Comparison of ENCODE assay signal across 7 mouse cellular contexts in genomic region chr3:51396219-51397068, GRCm38 (mm10). TPM values are rescaled to one million over a fixed set of nuclear protein-coding genes. Genes with fewer than 3 reads are reported as not detected.
DNase-seq lines count a peak whose midpoint lies in the region; ATAC-seq and TF ChIP-seq lines count a peak whose summit lies in the region.

TSS of gene Mgarp (minus strand) at chr3:51396738.

- DNase-seq in R1 (ENCODE audit: low read depth, low spot score), result peak; percentile 90
- DNase-seq in c-Kit-positive CD71-positive TER-119-negative erythroid progenitor cells, embryonic 14.5 days (ENCODE audit: low read depth), result peak; percentile 72
- DNase-seq in forelimb bud, embryonic 11.5 days (ENCODE audit: low read depth, low spot score), result peak; percentile 69
- peak; percentile 85 for DNase-seq in liver, embryonic 11.5 days (ENCODE audit: low spot score)

- no peak within 1 kb of the TSS for H3K27ac ChIP-seq in hindbrain, embryonic 13.5 days
- 0 out of 2 replicates have a peak within 1 kb of the TSS, but pooled peaks have one; percentile 36 for H3K27ac ChIP-seq in liver, embryonic 11.5 days (ENCODE audit: low read depth, low read length)
- H3K27ac ChIP-seq in testis, adult 2 months (ENCODE audit: control insufficient read depth, insufficient read depth, low read depth, low read length), result peak within 1 kb of the TSS; percentile 22

- H3K9me3 ChIP-seq in hindbrain, embryonic 13.5 days, result no peaks in the 10 kb centered on the region
- no peaks in the 10 kb centered on the region for H3K9me3 ChIP-seq in liver, embryonic 11.5 days (ENCODE audit: control insufficient read depth, low read length)

- peak; percentile 71 for ATAC-seq in hindbrain, embryonic 13.5 days (ENCODE audit: low FRiP score)
- ATAC-seq in liver, embryonic 11.5 days (replicated peaks; ENCODE audit: low FRiP score), result peak; percentile 88
- ATAC-seq in monocyte, adult 5-6 weeks (replicated peaks; ENCODE audit: insufficient number of reproducible peaks, low FRiP score, low TSS enrichment, poor library complexity, severe bottlenecking), result 0 out of 2 replicates have a peak, but pooled peaks have one; percentile 22

- TF ChIP-seq CTCF in testis, adult 2 months (IDR thresholded peaks at IDR 0.05; ENCODE audit: control insufficient read depth, insufficient read depth, insufficient replicate concordance, low read depth, low read length), result no peak

- no peaks in the 10 kb centered on the region for H3K36me3 ChIP-seq in hindbrain, embryonic 13.5 days
- H3K36me3 ChIP-seq in liver, embryonic 11.5 days (ENCODE audit: control insufficient read depth, insufficient read depth, low read length), result no peaks in the 10 kb centered on the region
- H3K36me3 ChIP-seq in testis, adult 2 months (ENCODE audit: control insufficient read depth, insufficient read depth, low read length), result no peaks in the 10 kb centered on the region

- peak within 1 kb of the TSS; percentile 73 for H3K4me2 ChIP-seq in hindbrain, embryonic 13.5 days
- H3K4me2 ChIP-seq in liver, embryonic 11.5 days, result peak within 1 kb of the TSS; percentile 77

- peak; percentile 52 for TF ChIP-seq POLR2A in testis, adult 2 months (IDR thresholded peaks at IDR 0.05; ENCODE audit: control insufficient read depth, low read depth, low read length)

- 1% methylated on average over 41 of the region's 41 CpGs for WGBS in hindbrain, embryonic 13.5 days
- 3% methylated on average over 41 of the region's 41 CpGs for WGBS in liver, embryonic 11.5 days

- H3K9ac ChIP-seq in hindbrain, embryonic 13.5 days, result peak within 1 kb of the TSS; percentile 62
- peak within 1 kb of the TSS; percentile 71 for H3K9ac ChIP-seq in liver, embryonic 11.5 days (ENCODE audit: low read depth, low read length)

- H3K4me1 ChIP-seq in hindbrain, embryonic 13.5 days (replicated peaks), result peaks cover 13% of the 10 kb centered on the region
- H3K4me1 ChIP-seq in liver, embryonic 11.5 days (replicated peaks; ENCODE audit: control insufficient read depth, insufficient read depth, low read length), result no peaks in the 10 kb centered on the region; the same call in 1 of the 2 replicates
- peaks cover 4% of the 10 kb centered on the region for H3K4me1 ChIP-seq in testis, adult 2 months (ENCODE audit: control insufficient read depth, insufficient read depth, low read length)

- peak within 1 kb of the TSS; percentile 44 for H3K4me3 ChIP-seq in hindbrain, embryonic 13.5 days
- H3K4me3 ChIP-seq in liver, embryonic 11.5 days (ENCODE audit: low read depth, low read length), result peak within 1 kb of the TSS; percentile 64
- peak within 1 kb of the TSS; percentile 46 for H3K4me3 ChIP-seq in testis, adult 2 months (ENCODE audit: control insufficient read depth, low read depth, low read length)

- H3K27me3 ChIP-seq in hindbrain, embryonic 13.5 days, result peaks cover 41% of the 10 kb centered on the region
- peaks cover 13% of the 10 kb centered on the region for H3K27me3 ChIP-seq in liver, embryonic 11.5 days (replicated peaks; ENCODE audit: control insufficient read depth, insufficient read depth, low read length)
- no peaks in the 10 kb centered on the region; the same call in 1 of the 2 replicates for H3K27me3 ChIP-seq in testis, adult 2 months (ENCODE audit: control insufficient read depth, insufficient read depth, low read length)

RNA-seq across cellular contexts. Expression of gene Mgarp, which starts in this region (rescaled TPM):
- polyA plus RNA-seq in hindbrain, embryonic 13.5 days (2015; fragmentation: Nextera tagmentation; extraction: Ambion mirVana), result 1.2 and 3.3 TPM in 2 replicates
- 4.6 and 5.2 TPM in 2 replicates for polyA plus RNA-seq in liver, embryonic 11.5 days (2014; fragmentation: Nextera tagmentation; extraction: Ambion mirVana)
- 1.5 TPM in 1 of 3 replicates, not detected in the others for total RNA-seq in monocyte, adult 5-6 weeks (2017)
- polyA plus RNA-seq in testis, adult 2 months (2012; rRNA removed), result 17.9 and 19.9 TPM in 2 replicates

Comparison
In these comparisons a context has a peak if more than half of its experiments do, and no peak if none do; other contexts are left out.
1. ATAC-seq: peak in every context shown above with its lines; median percentile 88 in liver, embryonic 11.5 days; 71 in hindbrain, embryonic 13.5 days; 22 in monocyte, adult 5-6 weeks.